Mouse (Mus musculus) layer of hippocampus, adult 2 months (tissue): ENCODE measurements around the gene Acy3. TPM values are rescaled to one million over a fixed set of nuclear protein-coding genes. Genes with fewer than 3 reads are reported as not detected.
A peak's percentile ranks its signal among the peaks of the same experiment; 100 is the strongest.
"Not testable (repeated sequence)": the region's sequence is repeated elsewhere in the genome, so short reads cannot be mapped to it uniquely, and the experiment has no call there.

Source experiments
- DNase-seq, 2 experiments: peaks; one replicate each; pipeline ENCODE4 v3.0.0; 2022; ENCODE audit warnings: low spot score in 2 of 2
- H3K27ac ChIP-seq: fragments of 200-600 bp; 2 replicates; pipeline ENCODE4 v1.8.1; 2022
- H3K4me3 ChIP-seq: fragments of 200-600 bp; 2 replicates; pipeline ENCODE4 v1.8.1; 2022; ENCODE audit warnings: mild to moderate bottlenecking
- CTCF ChIP-seq: fragments of 200-600 bp; conservative IDR thresholded peaks from 2 replicates; pipeline ENCODE4 v1.8.1; 2022; ENCODE audit warnings: antibody characterized with exemption, mild to moderate bottlenecking, moderate library complexity
- long read RNA-seq, 2 experiments: library from polyadenylated mRNA; stranded (forward); transcript quantifications; one replicate each; pipeline ENCODE4 v2.0.0; 2021; ENCODE audit warnings: borderline mapping rate in 2 of 2
- total RNA-seq, 2 experiments: library from RNA; stranded (reverse); gene quantifications; 2 replicates each; pipeline ENCODE4 v1.2.3; 2021

Gene Acy3
- total RNA-seq: 1 to 10 TPM; 2.3 to 2.7 TPM
- long read RNA-seq, experiment 1, partial matches to known transcripts: 0 of 1 reads
- long read RNA-seq, experiment 1, other reads (novel, unspliced or antisense): 0 of 1 reads
- long read RNA-seq, experiment 2, partial matches to known transcripts: 0 of 2 reads
- long read RNA-seq, experiment 2, other reads (novel, unspliced or antisense): 2 of 2 reads

GRCm38 (mm10) chr19:3986334-3986733 is at the start of gene Acy3:
TSS of gene Acy3 (plus strand) at chr19:3986570.
- TF ChIP-seq CTCF: no peak
- DNase-seq: peak; percentile 40 to 52
- Histone ChIP-seq H3K4me3 (no peak within 1 kb of the TSS), H3K27ac (peak within 1 kb of the TSS; percentile 67; the same call in 1 of the 2 replicates)

GRCm38 (mm10) chr19:3942315-3942714 is 44.1 kb upstream of the Acy3 start:
- TF ChIP-seq CTCF: no peak
- DNase-seq: no peak
- no peak overlapping the region for H3K27ac ChIP-seq
- H3K4me3 ChIP-seq: no peak overlapping the region

- TF ChIP-seq CTCF: no peak
- H3K27ac ChIP-seq: no peak overlapping the region
- DNase-seq: no peak
- no peak overlapping the region for H3K4me3 ChIP-seq
These were observed 43.2 kb upstream of the Acy3 start for GRCm38 (mm10) chr19:3942986-3943735.

GRCm38 (mm10) chr19:3945872-3946564 is 40.4 kb upstream of the Acy3 start:
- H3K27ac ChIP-seq: no peak overlapping the region
- no peak overlapping the region for H3K4me3 ChIP-seq
- DNase-seq: no peak
- no peak for TF ChIP-seq CTCF

- DNase-seq: peak; percentile 65 to 74
- no peak overlapping the region for H3K27ac ChIP-seq
- peak; percentile 99 for TF ChIP-seq CTCF
- no peak overlapping the region for H3K4me3 ChIP-seq
These were observed 39.7 kb upstream of the Acy3 start for GRCm38 (mm10) chr19:3946715-3947114.

- no peak for DNase-seq
- TF ChIP-seq CTCF: no peak
- no peak overlapping the region for H3K4me3 ChIP-seq
- no peak overlapping the region for H3K27ac ChIP-seq
These were observed 38.6 kb upstream of the Acy3 start for GRCm38 (mm10) chr19:3947813-3948212.

GRCm38 (mm10) chr19:3948546-3948945 is 37.8 kb upstream of the Acy3 start:
- TF ChIP-seq CTCF: no peak
- Histone ChIP-seq H3K27ac (no peak overlapping the region), H3K4me3 (no peak overlapping the region)
- no peak for DNase-seq

- H3K4me3 ChIP-seq: no peak overlapping the region
- no peak for TF ChIP-seq CTCF
- no peak for DNase-seq
- no peak overlapping the region for H3K27ac ChIP-seq
These were observed 36.0 kb upstream of the Acy3 start for GRCm38 (mm10) chr19:3950331-3950730.

GRCm38 (mm10) chr19:3951461-3951860 is 34.9 kb upstream of the Acy3 start:
- DNase-seq: no peak
- TF ChIP-seq CTCF: no peak
- no peak overlapping the region for H3K4me3 ChIP-seq
- H3K27ac ChIP-seq: no peak overlapping the region

- Histone ChIP-seq H3K27ac (no peak overlapping the region), H3K4me3 (no peak overlapping the region)
- no peak for TF ChIP-seq CTCF
- no peak for DNase-seq
These were observed 34.3 kb upstream of the Acy3 start for GRCm38 (mm10) chr19:3952099-3952498.

- DNase-seq: no peak
- Histone ChIP-seq H3K27ac (no peak overlapping the region), H3K4me3 (no peak overlapping the region)
- no peak for TF ChIP-seq CTCF
These were observed 31.3 kb upstream of the Acy3 start for GRCm38 (mm10) chr19:3955033-3955432.

GRCm38 (mm10) chr19:3955804-3956203 is 30.6 kb upstream of the Acy3 start:
- TF ChIP-seq CTCF: no peak
- DNase-seq: no peak
- no peak overlapping the region for H3K4me3 ChIP-seq
- H3K27ac ChIP-seq: no peak overlapping the region

- H3K4me3 ChIP-seq, DNase-seq, H3K27ac ChIP-seq: not testable (repeated sequence)
These were observed 28.9 kb upstream of the Acy3 start for GRCm38 (mm10) chr19:3957296-3958036.
